Mouse (Mus musculus) E14TG2a.4 (cell line): ENCODE data around the gene Trpv5.

Source experiments
- CTCF ChIP-seq: conservative IDR thresholded peaks from 2 replicates; pipeline ENCODE4 v1.5.1; 2014; ENCODE audit warnings: low read length
- POU5F1 ChIP-seq: IDR thresholded peaks from 2 replicates; pipeline ENCODE4 v1.6.1; 2014; ENCODE audit warnings: low read length, borderline replicate concordance

DNA sequence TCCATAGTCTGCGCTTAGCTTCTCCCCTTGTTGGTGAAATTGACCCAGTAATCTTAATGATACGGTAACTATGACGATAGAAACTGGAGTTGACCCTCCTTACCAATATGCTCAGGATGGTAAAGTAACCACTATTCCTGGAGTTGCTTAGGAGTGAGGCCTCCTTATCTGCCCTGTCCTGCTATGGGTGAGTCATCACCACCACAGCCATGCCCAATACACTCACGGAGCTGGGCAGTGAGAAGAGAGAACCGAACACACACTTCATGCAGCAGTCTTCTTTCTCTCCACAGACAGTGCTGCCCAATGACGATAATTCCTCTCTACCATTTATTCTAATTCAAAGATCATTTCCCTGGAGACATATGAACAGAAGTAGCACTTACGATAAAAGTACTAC, 25.7 kb upstream of the Trpv5 start:
- no peak for TF ChIP-seq CTCF
- TF ChIP-seq POU5F1 = no peak
